Mouse (Mus musculus) adrenal gland, postnatal 36 days (tissue): Measurements from ENCODE around the gene Olfr354. TPM values are rescaled to one million over a fixed set of nuclear protein-coding genes. Genes with fewer than 3 reads are reported as not detected.

ENCODE experiments used
- DNase-seq, 2 experiments: peaks; one replicate each; pipeline ENCODE4 v3.0.0; 2021; ENCODE audit warnings: mixed read lengths in 1 of 2
- long read RNA-seq, 2 experiments: library from polyadenylated mRNA; stranded (forward); transcript quantifications; one replicate each; pipeline ENCODE4 v2.0.0; 2021; ENCODE audit warnings: borderline sequencing depth in 2 of 2
- total RNA-seq, 2 experiments: library from RNA; stranded (reverse); gene quantifications; 2 replicates each; pipeline ENCODE4 v1.2.3; 2021

Olfr354 gene
- total RNA-seq = not detected
- long read RNA-seq, experiment 1 = 0 reads
- long read RNA-seq, experiment 2 = 0 reads

DNA sequence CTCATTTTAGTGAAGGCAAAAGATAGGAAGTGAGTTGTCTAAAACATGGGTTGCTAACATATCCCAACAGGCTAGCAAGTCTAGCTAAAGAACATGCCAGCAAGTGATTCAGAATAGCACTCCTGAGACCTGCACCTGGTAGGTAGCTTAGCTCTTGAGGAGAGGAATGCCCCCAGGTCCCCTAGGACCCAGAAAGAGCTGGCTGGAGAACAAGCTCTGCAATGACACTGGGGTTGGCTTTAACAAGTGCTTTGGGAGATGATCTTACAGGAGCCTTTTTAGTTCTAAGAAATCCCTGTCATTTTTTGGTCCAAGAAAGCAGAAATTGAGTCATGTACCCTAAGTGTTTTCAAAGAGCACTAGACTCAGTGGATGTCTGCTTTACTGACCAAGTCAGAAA is at the start of gene Olfr354:
Gene Olfr354, plus strand, starts transcription at position 301 of the 400 bp plus-strand sequence.
- no peak for DNase-seq

- DNase-seq = no peak
Measured at GRCm38 (mm10) chr2:36862560-36862959, 42.9 kb upstream of the Olfr354 start, which contains the start of gene Olfr351. Gene Olfr351 (minus strand): TSS chr2:36862660.

DNA sequence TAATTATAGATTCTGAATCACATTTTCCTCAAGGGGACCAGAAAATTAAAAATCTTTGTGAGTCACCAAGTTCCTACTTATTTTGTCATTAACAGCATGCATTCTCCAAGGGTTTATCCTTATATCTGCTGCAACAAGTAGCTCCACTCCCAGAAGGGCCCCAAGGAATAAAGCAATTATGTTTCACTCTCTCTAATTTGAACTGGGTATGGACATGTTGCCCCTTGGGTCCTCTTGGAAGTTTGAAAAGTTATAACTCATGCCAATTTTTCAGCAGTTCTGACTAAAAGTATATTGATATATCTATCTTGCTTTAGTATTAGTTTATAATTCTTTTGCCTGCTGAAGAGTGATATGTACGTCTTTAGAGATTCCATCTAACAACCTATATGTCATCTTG is 37.3 kb upstream of the Olfr354 start, which contains the start of gene Olfr352:
Gene Olfr352, plus strand, starts transcription at position 301 of the 400 bp plus-strand sequence.
- DNase-seq = no peak

DNA sequence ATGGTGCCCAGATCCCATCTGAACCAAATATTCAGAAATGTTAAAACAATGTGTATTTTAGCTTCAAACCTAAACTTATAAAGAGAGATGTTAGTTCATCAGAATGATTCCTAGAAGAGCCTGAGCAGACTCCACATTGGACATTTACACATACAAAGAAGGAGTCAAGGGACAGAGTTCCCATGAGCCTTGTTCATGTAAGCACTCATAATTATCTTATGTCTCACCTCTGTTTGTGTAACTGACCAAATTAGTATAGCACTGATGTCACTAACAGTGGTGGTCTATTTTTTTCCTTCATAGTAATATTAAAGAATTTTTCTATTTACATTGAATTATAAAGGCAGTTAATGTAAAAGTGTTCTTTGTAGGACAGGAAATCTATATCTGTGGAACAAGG is 12.6 kb upstream of the Olfr354 start, which contains the start of gene Olfr353:
Gene Olfr353, minus strand, starts transcription at position 101 of the 400 bp plus-strand sequence.
- no peak for DNase-seq

DNA sequence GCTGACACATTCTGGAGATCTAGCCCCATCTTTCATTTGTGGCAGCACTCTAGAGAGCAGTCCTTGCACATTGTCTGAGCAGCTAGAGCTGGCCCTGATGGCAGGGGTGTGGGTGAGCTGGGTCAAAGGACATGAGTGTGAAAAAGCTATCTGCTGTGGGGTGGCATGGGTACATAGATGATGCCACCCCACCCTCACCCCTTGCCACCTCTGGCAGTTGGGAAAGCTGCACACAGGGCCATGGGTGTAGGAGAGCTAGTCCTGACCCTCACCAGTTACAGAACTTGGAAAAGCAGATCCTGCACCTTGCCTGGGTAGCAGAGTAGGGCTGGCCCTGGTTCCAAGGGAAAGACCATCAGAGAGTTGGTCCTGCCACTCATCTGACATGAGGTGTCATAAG is 8.4 kb upstream of the Olfr354 start:
- DNase-seq = no peak

GRCm38 (mm10) chr2:36928797-36929196 is 23.3 kb downstream of the Olfr354 start, which contains the start of gene Olfr355:
Gene Olfr355 (minus strand): TSS chr2:36928897.
- DNase-seq = no peak

GRCm38 (mm10) chr2:36936821-36937220 is 31.3 kb downstream of the Olfr354 start, which contains the start of gene Olfr356:
Gene Olfr356 (plus strand): TSS chr2:36937121.
- no peak for DNase-seq

Other genes with a start within 250 kb of the Olfr354 start
- not detected for gene Olfr346, start 219.9 kb upstream of the Olfr354 start, total RNA-seq
- not detected for gene Olfr347, start 173.8 kb upstream of the Olfr354 start, total RNA-seq
- not detected for gene Olfr348, start 121.4 kb upstream of the Olfr354 start, total RNA-seq
- not detected for gene Olfr50, start 115.1 kb upstream of the Olfr354 start, total RNA-seq
- gene Olfr3, start 88.6 kb upstream of the Olfr354 start, total RNA-seq = not detected
- not detected for gene Olfr350, start 59.4 kb upstream of the Olfr354 start, total RNA-seq
- not detected for gene Olfr351, start 43.0 kb upstream of the Olfr354 start, total RNA-seq
- not detected for gene Olfr352, start 37.2 kb upstream of the Olfr354 start, total RNA-seq
- not detected for gene Olfr353, start 12.7 kb upstream of the Olfr354 start, total RNA-seq
- gene Olfr355, start 23.2 kb downstream of the Olfr354 start, total RNA-seq = not detected
- gene Olfr356, start 31.4 kb downstream of the Olfr354 start, total RNA-seq = not detected
- gene Olfr357, start 88.1 kb downstream of the Olfr354 start, total RNA-seq = not detected
- not detected for gene Olfr358, start 103.7 kb downstream of the Olfr354 start, total RNA-seq
- gene Olfr360, start 160.1 kb downstream of the Olfr354 start, total RNA-seq = not detected
- gene Olfr361, start 183.6 kb downstream of the Olfr354 start, total RNA-seq = not detected
- not detected for gene Olfr362, start 212.2 kb downstream of the Olfr354 start, total RNA-seq
- not detected for gene Olfr364-ps1, start 233.6 kb downstream of the Olfr354 start, total RNA-seq